Comparison of ENCODE assay signal across 12 mouse cellular contexts in genomic region chr7:75596058-75596748, GRCm38 (mm10).
DNase-seq lines count a peak whose midpoint lies in the region; ATAC-seq lines count a peak whose summit lies in the region.
"Had no signal": no experiment of that assay in that cellular context is flagged by ENCODE, and none has a peak within 500 bp of the region (broad histone marks: within the 10 kb centered on the region; RNA-seq: fewer than 3 reads in every experiment).

No protein-coding gene starts in this region.

- H3K4me3 ChIP-seq in heart, embryonic 12.5 days, result no peak overlapping the region
- peak overlapping the region; percentile 27 for H3K4me3 ChIP-seq in liver, embryonic 12.5 days
- H3K4me3 ChIP-seq: embryonic facial prominence, embryonic 13.5 days; hindbrain, embryonic 15.5 days; limb, embryonic 12.5 days; neural tube, embryonic 15.5 days had no signal

- H3K9ac ChIP-seq in heart, embryonic 12.5 days, result no peak overlapping the region
- H3K9ac ChIP-seq in liver, embryonic 12.5 days, result peak overlapping the region; percentile 57
- H3K9ac ChIP-seq: embryonic facial prominence, embryonic 13.5 days; hindbrain, embryonic 15.5 days; limb, embryonic 12.5 days; neural tube, embryonic 15.5 days had no signal

- no peaks in the 10 kb centered on the region for H3K9me3 ChIP-seq in heart, embryonic 12.5 days (replicated peaks)
- H3K9me3 ChIP-seq in liver, embryonic 12.5 days (replicated peaks), result no peaks in the 10 kb centered on the region
- H3K9me3 ChIP-seq: embryonic facial prominence, embryonic 13.5 days; hindbrain, embryonic 15.5 days; limb, embryonic 12.5 days; neural tube, embryonic 15.5 days had no signal

- peak overlapping the region; percentile 54 for H3K27ac ChIP-seq in heart, embryonic 12.5 days (ENCODE audit: poor library complexity, severe bottlenecking)
- H3K27ac ChIP-seq in liver, embryonic 12.5 days, result peak overlapping the region; percentile 84
- H3K27ac ChIP-seq: embryonic facial prominence, embryonic 13.5 days; hindbrain, embryonic 15.5 days; limb, embryonic 12.5 days; neural tube, embryonic 15.5 days had no signal

- DNase-seq in heart, postnatal 25 days (ENCODE audit: low spot score), result no peak
- DNase-seq in NIH3T3 (ENCODE audit: low read depth), result peak; percentile 69
- DNase-seq in naive thymus-derived CD4-positive, alpha-beta T cell, adult 2 months (ENCODE audit: low read depth), result peak; percentile 90
- DNase-seq in gastrocnemius, postnatal 10 days, result no peak
- DNase-seq in neural tube, embryonic 10.5 days (ENCODE audit: extremely low spot score, low spot score), result no peak
- DNase-seq in cerebellum, adult 9-10 months, result no peak

- peak overlapping the region; percentile 36 for H3K4me2 ChIP-seq in heart, embryonic 12.5 days
- H3K4me2 ChIP-seq in liver, embryonic 12.5 days, result peak overlapping the region; percentile 64
- H3K4me2 ChIP-seq: embryonic facial prominence, embryonic 13.5 days; hindbrain, embryonic 15.5 days; limb, embryonic 12.5 days; neural tube, embryonic 15.5 days had no signal

- no peaks in the 10 kb centered on the region for H3K36me3 ChIP-seq in heart, embryonic 12.5 days
- H3K36me3 ChIP-seq in liver, embryonic 12.5 days, result peaks cover 2% of the 10 kb centered on the region
- H3K36me3 ChIP-seq: embryonic facial prominence, embryonic 13.5 days; hindbrain, embryonic 15.5 days; neural tube, embryonic 15.5 days had no signal

- WGBS in heart, embryonic 12.5 days, result 42% methylated on average over 6 of the region's 6 CpGs
- WGBS in liver, embryonic 12.5 days (ENCODE audit: insufficient replicate concordance), result 15% methylated on average over 6 of the region's 6 CpGs

- H3K4me1 ChIP-seq in heart, embryonic 12.5 days (replicated peaks), result peaks cover 22% of the 10 kb centered on the region
- peaks cover 55% of the 10 kb centered on the region for H3K4me1 ChIP-seq in liver, embryonic 12.5 days
- H3K4me1 ChIP-seq: hindbrain, embryonic 15.5 days; neural tube, embryonic 15.5 days had no signal

- H3K27me3 ChIP-seq in heart, embryonic 12.5 days (replicated peaks), result no peaks in the 10 kb centered on the region
- no peaks in the 10 kb centered on the region for H3K27me3 ChIP-seq in liver, embryonic 12.5 days (replicated peaks)
- H3K27me3 ChIP-seq: embryonic facial prominence, embryonic 13.5 days; hindbrain, embryonic 15.5 days; limb, embryonic 12.5 days; neural tube, embryonic 15.5 days had no signal

- intact Hi-C loops in heart, postnatal 25 days (cut with DNase I), result no loop called here

- ATAC-seq in heart, embryonic 12.5 days (ENCODE audit: insufficient number of reproducible peaks, low FRiP score), result no peak
- peak; percentile 72 for ATAC-seq in liver, embryonic 12.5 days

Comparison
In these comparisons a context has a peak if more than half of its experiments do, and no peak if none do; other contexts are left out.
1. DNase-seq: peak in NIH3T3 (single experiment) and naive thymus-derived CD4-positive, alpha-beta T cell, adult 2 months (single experiment); none in heart, postnatal 25 days (single experiment), gastrocnemius, postnatal 10 days (single experiment), neural tube, embryonic 10.5 days (single experiment) and cerebellum, adult 9-10 months (single experiment).